Mouse (Mus musculus) T-helper 17 cell (primary cell): ENCODE measurements around the gene Prom1.

ENCODE experiments used
- in situ Hi-C, 2 experiments: fragments of 300-600 bp; cut with MboI, MseI; formaldehyde crosslinking; loops; 1 replicate in 1 of 2; 2 replicates in 1 of 2; pipeline ENCODE4 v1.15.1; 2025; ENCODE audit warnings: high pct_unique_total_duplicates in 2 of 2

Prom1 gene

GRCm38 (mm10) chr5:44101231-44102110 lies at the start of gene Prom1:
Gene Prom1 (minus strand): TSS chr5:44102032.
- in situ Hi-C loops: no loop called here

GRCm38 (mm10) chr5:44147732-44148131 lies 45.9 kb upstream of the Prom1 start:
- in situ Hi-C loops: no loop called here

DNA sequence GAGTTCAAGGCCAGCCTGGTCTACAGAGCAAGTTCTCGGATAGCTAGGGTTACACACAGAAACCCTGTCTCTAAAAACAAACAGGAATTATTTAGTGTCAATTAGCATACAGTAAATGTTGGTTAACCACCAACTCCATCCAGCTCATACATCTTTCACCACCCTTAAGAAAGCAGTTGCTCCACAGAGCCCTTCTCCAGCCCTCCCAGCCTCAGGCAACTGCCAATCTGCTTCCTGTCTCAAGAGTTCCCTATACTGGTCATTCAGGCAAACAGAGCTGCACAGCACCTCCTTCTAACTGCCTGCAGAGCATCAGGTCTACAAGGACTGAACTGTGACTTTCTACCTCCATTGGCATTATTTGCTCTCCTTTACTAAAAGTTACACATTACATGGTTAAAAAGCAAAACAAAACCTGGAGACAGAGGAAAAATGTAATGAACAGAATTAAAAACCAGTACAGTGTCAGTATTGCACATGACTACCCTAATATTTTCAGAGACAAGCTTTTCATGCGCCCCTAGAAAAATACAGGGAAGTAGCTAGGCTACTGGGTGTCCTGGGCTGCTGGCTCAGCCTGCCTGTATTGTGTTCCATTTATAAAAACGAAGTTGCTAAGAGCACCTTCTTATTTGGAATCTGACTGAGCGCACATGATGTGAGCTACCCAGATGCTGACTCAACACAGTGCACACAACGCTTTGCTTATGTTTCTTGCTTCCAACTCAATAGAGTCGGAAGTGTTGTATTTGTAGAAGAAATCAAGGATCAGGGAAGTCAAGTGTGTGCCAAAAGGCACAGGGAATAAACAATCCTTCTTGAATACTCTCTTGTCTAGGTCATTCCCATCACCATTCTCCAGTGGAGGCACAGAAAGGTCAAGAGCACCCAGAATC lies 44.9 kb upstream of the Prom1 start:
- in situ Hi-C loops: no loop called here

- in situ Hi-C loops: no loop called here
These were observed 41.8 kb upstream of the Prom1 start for GRCm38 (mm10) chr5:44143467-44144235.

DNA sequence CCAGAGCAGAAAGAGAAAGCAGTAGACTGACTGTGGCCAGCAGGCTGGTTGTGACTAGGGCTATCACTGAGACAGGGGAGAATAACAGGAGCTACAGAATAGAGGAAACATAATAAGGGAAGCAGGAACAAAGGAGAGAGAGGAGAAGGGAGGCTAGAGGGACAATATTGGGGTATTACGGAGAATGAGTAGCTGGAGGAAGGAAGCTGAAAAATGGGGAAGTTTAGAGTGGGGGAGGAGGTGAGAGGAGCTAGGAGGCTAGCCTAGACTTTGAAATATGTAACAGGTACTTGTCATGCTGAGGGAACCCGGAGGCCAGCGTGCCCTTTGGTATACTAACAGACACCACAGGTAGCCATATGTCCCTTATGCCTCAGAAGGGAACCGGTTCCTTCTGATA lies 25.7 kb upstream of the Prom1 start:
- in situ Hi-C loops: loop anchor here in 1 of 2 experiments (10.0 kb wide), 1 partner anchor 477 kb away; no protein-coding TSS in a partner anchor

- in situ Hi-C loops: loop anchor here in 1 of 2 experiments (10.0 kb wide), 1 partner anchor 478 kb away; no protein-coding TSS in a partner anchor
These were observed 24.7 kb upstream of the Prom1 start for GRCm38 (mm10) chr5:44126574-44126973.

DNA sequence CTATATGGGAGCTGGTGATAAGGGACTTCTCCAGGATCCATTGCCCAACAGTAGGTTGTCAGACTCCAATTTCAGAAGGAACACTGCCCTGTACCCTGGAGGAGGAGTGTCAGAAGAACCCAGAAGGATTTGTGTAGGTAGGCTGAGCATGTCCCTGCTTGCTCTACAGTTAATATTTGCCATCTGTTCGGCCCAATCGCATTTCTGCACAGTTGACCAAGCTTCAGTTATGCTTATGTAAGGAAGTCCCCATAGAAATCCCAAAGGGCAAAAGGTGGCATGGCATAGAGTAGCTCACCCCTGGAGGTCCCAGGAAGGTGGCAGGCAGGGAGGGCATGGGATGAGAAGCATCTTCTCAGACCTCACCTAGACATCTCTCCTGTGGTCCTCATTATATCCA lies 19.6 kb upstream of the Prom1 start:
- in situ Hi-C loops: loop anchor here in 1 of 2 experiments (10.0 kb wide), 1 partner anchor 483 kb away; no protein-coding TSS in a partner anchor

DNA sequence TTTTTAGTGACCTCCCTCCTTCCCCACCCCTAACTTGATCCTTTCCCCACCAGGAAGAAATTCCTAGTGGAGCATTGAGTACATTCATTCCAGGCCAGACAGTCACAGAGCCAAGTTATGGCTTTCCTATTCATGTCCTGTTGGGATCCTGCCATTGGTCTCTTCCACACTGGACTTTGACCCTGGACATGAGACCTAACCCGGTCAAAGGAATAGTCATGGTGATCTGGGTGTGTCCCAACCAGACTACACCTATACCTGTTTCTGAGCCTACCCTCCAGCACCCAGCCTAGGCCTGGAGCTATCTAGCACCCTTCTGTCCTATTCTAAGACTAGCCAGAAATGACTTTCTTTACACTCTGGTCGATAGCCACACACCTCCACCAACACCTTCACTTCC lies 11.3 kb upstream of the Prom1 start:
- in situ Hi-C loops: no loop called here

GRCm38 (mm10) chr5:44109121-44109520 lies 7.3 kb upstream of the Prom1 start:
- in situ Hi-C loops: no loop called here

DNA sequence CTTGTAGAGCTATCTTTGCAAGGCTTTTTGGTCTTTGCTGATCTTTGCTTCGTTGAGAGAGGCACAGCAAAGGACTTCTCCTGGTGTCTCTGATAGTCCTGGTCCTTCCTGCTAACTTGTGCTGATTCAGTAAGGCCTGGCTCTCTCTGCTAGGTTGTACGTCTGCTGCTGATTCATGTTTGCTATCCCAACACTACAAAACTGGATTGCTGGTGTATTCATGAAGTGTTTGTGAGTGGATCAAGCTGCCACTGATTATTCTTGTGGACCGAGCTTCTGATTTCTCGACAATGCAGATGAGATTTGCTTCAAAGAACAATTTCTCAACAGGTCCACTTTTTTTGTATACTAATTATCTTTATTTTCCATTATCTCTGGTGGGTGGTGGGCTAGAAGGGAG lies 6.3 kb upstream of the Prom1 start:
- in situ Hi-C loops: no loop called here

DNA sequence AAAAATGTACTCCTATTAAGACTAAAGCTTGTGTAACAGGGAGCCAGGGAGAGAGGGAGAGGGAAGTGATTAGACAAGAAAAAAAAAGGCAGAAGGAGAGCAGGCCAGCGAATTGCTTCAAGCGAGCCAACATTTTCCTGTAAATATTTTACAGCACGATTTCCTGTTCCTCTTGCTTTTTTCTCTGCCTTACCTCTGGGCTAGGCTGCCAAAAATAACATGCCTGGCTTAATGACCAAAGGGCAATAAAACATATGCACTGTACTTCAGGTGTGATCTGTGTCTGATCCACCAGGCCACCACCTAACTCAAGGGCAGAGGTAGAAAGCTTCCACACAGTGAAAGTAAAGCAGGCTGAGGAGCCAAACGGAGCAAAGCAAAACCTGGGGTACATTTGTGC lies 3.4 kb upstream of the Prom1 start:
- in situ Hi-C loops: no loop called here

GRCm38 (mm10) chr5:44104686-44105085 lies 2.9 kb upstream of the Prom1 start:
- in situ Hi-C loops: no loop called here

DNA sequence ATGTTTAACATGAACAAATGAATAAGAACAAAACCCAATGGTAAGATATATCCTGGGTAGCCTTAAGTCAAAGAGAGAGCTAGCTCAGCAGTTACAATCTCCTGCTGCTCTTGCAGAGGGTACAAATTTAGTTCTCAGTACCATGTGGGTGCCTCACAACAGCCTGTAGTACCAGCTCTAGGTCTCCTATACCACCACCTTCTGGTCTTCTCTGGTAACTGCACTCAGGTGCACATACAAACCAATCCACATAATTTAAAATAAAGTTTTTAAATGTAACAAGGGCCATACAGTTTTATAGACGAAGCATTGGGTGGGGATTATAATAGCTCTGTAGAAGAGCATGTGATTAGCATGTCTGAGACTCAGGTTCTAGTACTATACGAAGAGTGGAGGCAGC lies 2.3 kb upstream of the Prom1 start:
- in situ Hi-C loops: no loop called here

DNA sequence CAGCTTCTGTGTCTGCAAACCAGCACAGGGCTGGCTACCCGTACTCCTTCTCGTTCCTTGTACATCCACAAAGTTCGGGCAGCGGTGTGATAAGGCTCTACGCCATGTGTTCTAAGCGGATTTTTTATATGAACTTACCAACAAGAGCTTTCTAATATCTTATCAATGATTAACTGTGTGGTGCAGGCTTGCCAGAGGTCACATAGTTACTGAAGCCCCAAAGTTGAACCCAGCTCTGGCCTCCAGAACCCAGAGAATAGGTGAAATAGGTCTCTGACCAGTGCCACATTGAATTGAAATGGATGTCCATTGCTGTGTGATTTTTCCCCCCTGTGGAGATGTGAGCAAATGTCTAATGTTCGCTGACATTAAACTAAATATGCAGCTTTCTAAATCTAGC lies 1.3 kb upstream of the Prom1 start:
- in situ Hi-C loops: no loop called here

DNA sequence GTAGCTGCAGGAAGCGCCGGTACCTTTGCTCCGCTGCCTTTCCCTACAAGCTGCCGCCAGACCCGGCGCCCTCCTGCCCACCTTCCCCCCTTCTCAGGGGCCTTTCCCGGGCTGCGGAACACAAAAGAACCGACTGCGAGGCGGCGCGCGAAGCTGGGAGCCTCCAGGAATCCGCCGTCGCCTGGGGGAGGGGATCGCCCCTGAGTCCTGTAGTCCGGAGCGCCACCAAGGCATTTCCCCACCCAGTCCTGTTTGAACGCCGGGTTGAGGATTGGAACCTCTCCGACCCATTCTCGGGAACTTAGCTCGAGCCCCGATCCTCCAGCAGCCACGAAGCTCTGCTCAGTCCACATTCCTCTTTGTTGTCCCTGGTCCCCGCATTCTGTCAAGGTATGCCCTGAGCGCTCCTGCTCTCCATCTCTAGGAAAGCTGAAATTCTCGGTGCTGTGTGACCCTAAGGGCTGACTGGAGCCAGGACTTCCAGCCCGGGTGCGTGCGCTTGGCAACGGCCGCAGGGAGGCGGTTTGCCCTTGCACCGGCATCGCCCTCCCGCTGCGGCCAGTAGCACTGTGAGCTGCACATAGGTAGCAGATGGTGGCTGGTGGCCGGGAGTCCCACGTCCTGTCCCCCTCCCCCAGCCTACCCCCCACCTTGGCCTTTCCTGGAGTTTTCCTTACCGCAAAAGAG lies 1.1 kb downstream of the Prom1 start:
- in situ Hi-C loops: no loop called here

- in situ Hi-C loops: no loop called here
These were observed 1.7 kb downstream of the Prom1 start for GRCm38 (mm10) chr5:44100187-44100543.

- in situ Hi-C loops: loop anchor here in 1 of 2 experiments (10.0 kb wide), 1 partner anchor 1188 kb away; no protein-coding TSS in a partner anchor
These were observed 4.8 kb downstream of the Prom1 start for GRCm38 (mm10) chr5:44096996-44097395.

DNA sequence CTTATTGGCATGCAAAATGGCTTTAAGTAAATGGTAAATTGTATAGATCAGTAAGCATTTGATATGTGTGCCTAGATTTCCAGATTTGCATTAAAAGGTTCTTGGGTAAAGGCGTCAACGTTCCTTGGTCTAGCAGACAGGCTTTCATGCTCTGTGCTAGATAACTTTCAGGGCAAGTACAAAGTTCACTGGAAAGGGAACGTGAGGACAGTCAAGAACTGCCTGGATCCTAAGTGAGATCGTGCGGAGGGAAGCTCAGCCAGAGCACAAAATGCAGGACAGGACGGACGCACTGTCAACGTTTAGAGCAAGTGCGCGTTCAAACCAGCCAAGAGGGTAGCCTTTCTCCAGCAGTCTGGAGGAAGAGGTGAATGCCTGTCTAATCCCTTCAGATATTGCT lies 5.7 kb downstream of the Prom1 start:
- in situ Hi-C loops: loop anchor here in 1 of 2 experiments (10.0 kb wide), 1 partner anchor 1189 kb away; no protein-coding TSS in a partner anchor

DNA sequence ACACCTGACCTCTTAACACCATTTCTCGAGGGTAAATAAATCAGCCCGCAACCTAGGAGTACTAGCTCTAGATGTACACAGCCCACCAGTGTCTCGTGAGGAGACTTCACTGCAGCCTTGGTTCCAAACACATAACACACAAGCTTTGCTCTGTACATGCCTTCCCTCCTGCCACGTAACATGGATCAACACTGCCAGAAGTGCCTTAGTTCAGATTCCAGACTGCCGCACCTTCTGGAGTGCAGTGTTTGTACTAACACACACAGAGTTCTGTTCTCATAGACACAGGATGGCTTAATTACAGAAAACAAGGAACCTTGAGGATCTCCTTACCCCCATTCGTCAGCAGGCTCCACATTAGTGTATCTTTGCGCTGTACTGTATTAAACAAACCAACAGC lies 6.1 kb downstream of the Prom1 start:
- in situ Hi-C loops: loop anchor here in 1 of 2 experiments (10.0 kb wide), 1 partner anchor 1189 kb away; no protein-coding TSS in a partner anchor

- in situ Hi-C loops: no loop called here
These were observed 14.8 kb downstream of the Prom1 start for GRCm38 (mm10) chr5:44087034-44087433.

DNA sequence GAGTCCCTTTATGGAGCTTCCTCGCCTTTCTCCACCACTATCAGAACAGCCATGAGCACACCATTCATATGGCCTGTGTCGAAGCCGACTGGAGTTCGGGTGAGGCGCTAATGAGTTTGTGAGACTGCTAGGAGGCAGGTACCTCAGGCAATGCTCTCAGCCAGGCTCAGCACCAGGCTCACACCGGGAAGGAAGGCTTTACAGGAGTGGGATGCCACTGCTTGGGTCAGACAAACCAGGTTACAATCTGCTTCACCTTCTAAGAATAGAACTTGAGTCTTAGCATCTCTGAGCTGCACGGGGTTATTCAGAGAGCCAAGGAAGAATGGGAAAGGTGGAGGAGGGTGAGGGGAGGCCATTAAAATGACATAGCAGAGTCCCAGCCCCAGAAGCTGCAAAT lies 16.0 kb downstream of the Prom1 start:
- in situ Hi-C loops: no loop called here
